8 mouse cellular contexts compared by ENCODE assay signal in the genomic region with DNA sequence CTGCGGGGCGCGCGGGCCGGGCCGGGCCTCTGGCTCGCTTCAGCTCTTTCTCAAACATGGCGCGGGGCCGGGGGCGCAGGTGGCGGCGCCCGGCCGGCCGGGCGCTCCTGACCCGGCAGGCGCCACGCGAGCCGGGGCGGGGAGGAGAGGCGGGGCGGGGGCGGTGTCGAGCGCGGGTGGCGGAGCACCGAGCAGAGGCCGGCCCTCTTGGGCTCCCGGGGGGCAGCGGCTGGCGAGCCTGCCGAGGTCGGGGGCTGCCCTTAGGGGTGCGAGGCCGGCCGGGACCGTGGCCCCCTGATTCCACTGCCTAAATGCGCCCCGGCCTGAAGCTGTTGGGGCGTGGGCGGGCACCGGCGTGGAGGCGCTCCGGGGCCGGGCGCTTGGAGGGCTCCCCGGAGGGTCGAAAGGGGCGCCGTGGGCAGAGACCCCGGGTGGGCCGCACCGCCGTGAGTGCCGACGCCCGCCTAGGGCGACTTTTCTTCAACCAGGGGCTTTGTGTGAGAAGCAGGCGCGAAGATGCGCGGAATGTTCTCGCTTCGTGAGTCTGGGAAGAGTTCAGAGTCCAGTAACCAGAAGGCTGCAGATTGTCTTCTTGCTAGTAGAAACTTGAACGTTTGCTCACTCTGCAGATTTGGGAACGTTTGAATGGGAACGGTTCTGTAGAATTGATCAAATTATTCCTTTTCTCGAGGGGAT. TPM values are rescaled to one million over a fixed set of nuclear protein-coding genes. Genes with fewer than 3 reads are reported as not detected.
A peak's percentile ranks its signal among the peaks of the same experiment; 100 is the strongest.
DNase-seq lines count a peak whose midpoint lies in the region; TF ChIP-seq lines count a peak whose summit lies in the region.

No protein-coding gene starts in this region.

- no peak for TF ChIP-seq CTCF in bone marrow, adult 2 months (IDR thresholded peaks at IDR 0.05; ENCODE audit: control insufficient read depth, insufficient read depth, low read length)
- no peak for TF ChIP-seq CTCF in embryonic fibroblast, embryonic 13.5 days (IDR thresholded peaks at IDR 0.05; ENCODE audit: borderline replicate concordance, insufficient read depth, low read length)

- DNase-seq in adrenal gland, adult 2 months, result peak; percentile 91
- DNase-seq in adrenal gland, postnatal 4 days (ENCODE audit: low spot score in 2 of 2), result no peak
- DNase-seq in heart, postnatal 4 days, result peak; percentile 77
- peak; percentile 16 for DNase-seq in large intestine, adult 2 months (ENCODE audit: low read depth, low spot score)
- DNase-seq in lung, postnatal 10 days, result peak; percentile 78
- peak; percentile 14 for DNase-seq in retina, postnatal 7 days (ENCODE audit: low read depth, low spot score)

- WGBS in bone marrow, adult 2 months, result 1% methylated on average over 72 of the region's 73 CpGs
- 2% methylated on average over 61 of the region's 73 CpGs for WGBS in large intestine, adult 2 months

- no peak for TF ChIP-seq POLR2A in bone marrow, adult 2 months (IDR thresholded peaks at IDR 0.05; ENCODE audit: borderline replicate concordance, control insufficient read depth, low read depth, low read length)
- TF ChIP-seq POLR2A in embryonic fibroblast, embryonic 13.5 days (IDR thresholded peaks at IDR 0.05; ENCODE audit: low read depth, low read length), result no peak

- H3K4me3 ChIP-seq in bone marrow, adult 2 months (replicated peaks; ENCODE audit: control insufficient read depth, low read depth, low read length), result peak overlapping the region; percentile 67
- H3K4me3 ChIP-seq in embryonic fibroblast, embryonic 13.5 days (ENCODE audit: insufficient read depth, low read length), result peak overlapping the region; percentile 99

- peak overlapping the region; percentile 97 for H3K27ac ChIP-seq in bone marrow, adult 2 months (ENCODE audit: control insufficient read depth, insufficient read depth, low read depth, low read length, poor library complexity)
- peak overlapping the region; percentile 56 for H3K27ac ChIP-seq in embryonic fibroblast, embryonic 13.5 days (ENCODE audit: insufficient read depth, low read length)

- no peaks in the 10 kb centered on the region for H3K4me1 ChIP-seq in bone marrow, adult 2 months (ENCODE audit: control insufficient read depth, insufficient read depth, low read length)
- no peaks in the 10 kb centered on the region for H3K4me1 ChIP-seq in embryonic fibroblast, embryonic 13.5 days (ENCODE audit: control insufficient read depth, insufficient read depth, low read length)

RNA-seq across cellular contexts. Expression of gene Tgfbr1, which starts 0.5 kb away (rescaled TPM):
- total RNA-seq in adrenal gland, adult 2 months (2021), result 10 to 100 TPM; 30.1 to 36.9 TPM
- 2.2 and 2.5 TPM in 2 replicates for polyA plus RNA-seq in adrenal gland, adult 2 months (2012; rRNA removed)
- 10 to 100 TPM; 38.0 to 44.0 TPM for total RNA-seq in adrenal gland, postnatal 4 days (2021)
- polyA plus RNA-seq in bone marrow, adult 2 months (2011; ENCODE audit: insufficient read depth, insufficient read length, low replicate concordance, missing spikeins), result 4.2 and 5.6 TPM in 2 replicates
- polyA plus RNA-seq in embryonic fibroblast, embryonic 13.5 days (2011; ENCODE audit: insufficient read length, low read depth, missing spikeins), result 35.6 and 43.8 TPM in 2 replicates
- total RNA-seq in heart, postnatal 4 days (2021), result 10 to 100 TPM; 24.4 to 25.5 TPM
- 4.2 and 6.6 TPM in 2 replicates for polyA plus RNA-seq in large intestine, adult 2 months (2012; rRNA removed)

Comparison
In these comparisons a context has a peak if more than half of its experiments do, and no peak if none do; other contexts are left out.
1. DNase-seq: peak in adrenal gland, adult 2 months (single experiment), heart, postnatal 4 days (single experiment), large intestine, adult 2 months (single experiment), lung, postnatal 10 days (single experiment) and retina, postnatal 7 days (single experiment); none in adrenal gland, postnatal 4 days (0 of 2).